Mouse (Mus musculus): ENCODE measurements around the gene Gm21767. TPM values are rescaled to one million over a fixed set of nuclear protein-coding genes. Genes with fewer than 3 reads are reported as not detected.
"Not testable (repeated sequence)": the region's sequence is repeated elsewhere in the genome, so short reads cannot be mapped to it uniquely, and the experiment has no call there.

Gm21767 gene
- not detected in 2 replicates for total RNA-seq (2017)

DNA sequence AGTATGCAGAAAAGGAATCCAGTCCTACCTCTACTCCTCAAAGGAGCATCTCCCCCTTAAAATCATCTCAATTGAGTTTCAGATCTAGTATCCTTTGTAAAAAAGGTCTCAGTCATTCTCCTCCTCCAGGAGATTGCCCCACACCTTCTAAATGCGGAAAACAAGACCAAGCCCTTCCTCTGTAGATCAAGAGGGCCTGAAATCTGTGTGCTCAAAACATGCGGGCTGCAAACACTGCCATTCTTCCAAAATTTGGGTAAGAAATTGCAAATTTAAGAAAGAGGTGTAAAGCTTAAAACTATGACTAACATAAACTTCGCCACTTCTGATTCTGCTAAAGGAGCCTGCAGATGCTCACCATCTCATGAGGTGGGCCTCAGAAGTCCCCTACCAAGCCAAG, at the start of gene Gm21767:
Gene Gm21767 (plus strand): TSS at position 301 of the 400 bp plus-strand sequence.
- not testable (repeated sequence) for ATAC-seq (replicated peaks; ENCODE audit: low read depth, poor library complexity, severe bottlenecking)
